Mouse (Mus musculus): ENCODE data around the gene Zer1. TPM values are rescaled to one million over a fixed set of nuclear protein-coding genes. Genes with fewer than 3 reads are reported as not detected.

Zer1 gene
- total and polyA plus RNA-seq, 2 experiments from 2014 or later: 10.3 to 70.2 TPM

GRCm38 (mm10) chr2:30067962-30068361, 56.4 kb downstream of the Zer1 start:
- 10% methylated on average over 7 of the region's 7 CpGs for WGBS
- peak overlapping the region; percentile 94 for H3K9ac ChIP-seq
- peaks cover 19% of the 10 kb centered on the region for H3K36me3 ChIP-seq (ENCODE audit: insufficient read depth)
- H3K4me1 ChIP-seq (ENCODE audit: insufficient read depth): peaks cover 4% of the 10 kb centered on the region; the same call in 1 of the 2 replicates
- ATAC-seq: no peak
- no peak overlapping the region; the same call in 1 of the 2 replicates for H3K27ac ChIP-seq (ENCODE audit: low read depth, low read length)
- no peak for DNase-seq
- H3K4me2 ChIP-seq (ENCODE audit: low read depth): peak overlapping the region; percentile 74
- TF ChIP-seq CTCF (IDR thresholded peaks at IDR 0.05; ENCODE audit: low read depth): no peak
- no peaks in the 10 kb centered on the region for H3K27me3 ChIP-seq (ENCODE audit: insufficient read depth, low read length)
- no peaks in the 10 kb centered on the region for H3K9me3 ChIP-seq (ENCODE audit: low read length)
- peak overlapping the region; percentile 99 for H3K4me3 ChIP-seq (ENCODE audit: low read depth, low read length)

DNA sequence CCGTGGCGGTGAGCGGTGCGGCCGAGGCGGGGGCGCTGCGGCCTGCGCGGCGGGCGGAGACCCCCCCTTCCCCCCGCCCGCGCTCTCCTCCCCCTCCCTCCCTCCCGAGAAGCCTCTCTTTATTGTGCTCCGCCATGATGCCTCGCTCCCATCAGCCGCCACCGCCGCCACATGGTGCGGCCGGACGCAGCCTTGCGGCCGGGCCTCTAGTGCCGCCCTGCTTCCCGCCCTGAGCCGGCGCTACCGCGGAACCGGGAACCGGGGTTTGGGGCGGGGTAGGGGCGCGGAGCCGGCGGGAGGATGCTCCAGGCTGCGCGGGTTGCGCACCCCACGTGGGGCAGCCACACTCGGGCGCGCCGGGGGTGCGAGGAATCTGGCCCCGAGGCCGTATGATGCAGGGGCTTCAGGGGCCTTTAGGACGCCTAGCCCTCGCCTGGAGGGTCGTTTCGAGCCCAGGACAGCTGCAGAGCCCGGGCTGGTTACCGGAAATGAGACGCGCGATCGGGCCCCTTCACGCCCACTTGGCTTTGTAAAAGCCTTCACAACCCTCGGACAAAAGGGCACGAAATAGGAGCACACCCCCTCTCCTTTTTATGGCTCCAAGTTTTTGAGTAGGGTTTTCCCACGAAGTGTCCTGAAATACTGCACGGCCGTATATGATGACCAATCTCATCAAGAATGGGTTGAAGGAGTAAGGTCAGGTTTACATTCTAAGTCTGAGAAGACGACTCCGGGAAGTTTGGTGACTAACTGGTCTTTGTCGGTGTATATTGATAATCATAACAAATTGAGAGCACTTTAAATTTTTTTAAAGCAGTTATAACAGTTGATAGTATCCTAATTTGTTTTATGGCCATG, 57.1 kb downstream of the Zer1 start:
- H3K9ac ChIP-seq: peak overlapping the region; percentile 94
- ATAC-seq (peak; percentile 47), DNase-seq (peak; percentile 64)
- H3K4me2 ChIP-seq (ENCODE audit: low read depth): peak overlapping the region; percentile 74
- H3K4me1 ChIP-seq (ENCODE audit: insufficient read depth): peaks cover 4% of the 10 kb centered on the region; the same call in 1 of the 2 replicates
- no peak for TF ChIP-seq CTCF (IDR thresholded peaks at IDR 0.05; ENCODE audit: low read depth)
- no peaks in the 10 kb centered on the region for H3K27me3 ChIP-seq (ENCODE audit: insufficient read depth, low read length)
- peak overlapping the region; percentile 99 for H3K4me3 ChIP-seq (ENCODE audit: low read depth, low read length)
- peaks cover 13% of the 10 kb centered on the region for H3K36me3 ChIP-seq (ENCODE audit: insufficient read depth)
- no peaks in the 10 kb centered on the region for H3K9me3 ChIP-seq (ENCODE audit: low read length)
- WGBS: 2% methylated on average over 50 of the region's 69 CpGs
- peak overlapping the region; percentile 95 for H3K27ac ChIP-seq (ENCODE audit: low read depth, low read length)

DNA sequence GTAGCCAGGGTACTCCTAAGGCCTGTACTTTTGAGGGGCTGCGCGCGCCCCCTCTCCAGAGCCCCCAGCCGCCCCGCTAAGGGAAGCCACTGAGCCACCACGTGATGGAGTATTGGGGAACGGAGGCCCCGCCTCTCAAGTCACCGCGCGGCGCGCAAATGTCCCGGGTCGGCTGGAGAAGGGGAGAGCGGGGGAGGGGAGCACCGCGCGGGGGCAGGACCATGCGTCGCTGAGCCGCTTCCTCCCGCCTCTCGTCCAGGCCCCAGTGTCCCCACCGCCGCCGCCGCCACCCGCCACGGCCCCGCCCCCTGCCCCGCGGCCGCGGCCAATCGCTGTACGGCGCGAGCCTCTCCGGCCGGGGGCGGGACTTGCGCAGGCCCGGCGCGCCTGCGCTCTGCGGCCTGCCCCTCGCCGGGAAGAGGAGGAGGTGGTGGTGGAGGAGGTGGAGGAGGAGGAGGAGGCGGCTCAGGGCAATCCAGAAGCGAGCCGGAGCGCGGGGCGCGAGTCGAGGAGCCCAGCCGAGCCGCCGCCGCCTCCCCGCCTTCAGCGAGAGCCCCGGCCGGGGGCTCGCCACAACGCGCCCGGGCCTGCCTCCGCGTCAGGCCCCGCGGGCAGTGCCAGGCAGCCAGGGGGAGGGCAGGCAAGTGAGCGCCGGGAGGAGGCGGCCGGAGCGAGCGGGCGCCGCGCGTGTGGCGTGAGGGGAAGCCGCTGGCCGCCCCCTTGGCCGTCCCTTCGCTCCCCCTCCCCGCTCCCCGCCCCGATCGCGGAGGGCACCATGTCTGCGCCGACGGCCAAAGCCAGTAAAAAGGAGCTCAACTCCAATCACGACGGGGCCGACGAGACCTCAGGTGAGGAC, 58.1 kb downstream of the Zer1 start:
- Histone ChIP-seq H3K27ac (ENCODE audit: low read depth, low read length) (peak overlapping the region; percentile 95), H3K27me3 (ENCODE audit: insufficient read depth, low read length) (no peaks in the 10 kb centered on the region), H3K4me2 (ENCODE audit: low read depth) (peak overlapping the region; percentile 74), H3K9ac (peak overlapping the region; percentile 94), H3K9me3 (ENCODE audit: low read length) (no peaks in the 10 kb centered on the region), H3K36me3 (ENCODE audit: insufficient read depth) (peaks cover 13% of the 10 kb centered on the region), H3K4me1 (ENCODE audit: insufficient read depth) (peaks cover 8% of the 10 kb centered on the region; the same call in 1 of the 2 replicates), H3K4me3 (ENCODE audit: low read depth, low read length) (peak overlapping the region; percentile 99)
- 3% methylated on average over 49 of the region's 101 CpGs for WGBS
- no peak for TF ChIP-seq CTCF (IDR thresholded peaks at IDR 0.05; ENCODE audit: low read depth)
- DNase-seq (peak; percentile 96), ATAC-seq (peak; percentile 95)

GRCm38 (mm10) chr2:30064298-30064697, 60.1 kb downstream of the Zer1 start:
- H3K4me2 ChIP-seq (ENCODE audit: low read depth): no peak overlapping the region
- 50% methylated on average over 3 of the region's 3 CpGs for WGBS

GRCm38 (mm10) chr2:30063791-30064190, 60.6 kb downstream of the Zer1 start:
- Histone ChIP-seq H3K27me3 (ENCODE audit: insufficient read depth, low read length) (no peaks in the 10 kb centered on the region), H3K9me3 (ENCODE audit: low read length) (no peaks in the 10 kb centered on the region), H3K4me1 (ENCODE audit: insufficient read depth) (peaks cover 8% of the 10 kb centered on the region; the same call in 1 of the 2 replicates), H3K9ac (no peak overlapping the region), H3K4me2 (ENCODE audit: low read depth) (peak overlapping the region; percentile 91), H3K4me3 (ENCODE audit: low read depth, low read length) (no peak overlapping the region), H3K27ac (ENCODE audit: low read depth, low read length) (no peak overlapping the region), H3K36me3 (ENCODE audit: insufficient read depth) (no peaks in the 10 kb centered on the region)
- no peak for ATAC-seq
- DNase-seq: no peak
- 11% methylated on average over 3 of the region's 3 CpGs for WGBS
- TF ChIP-seq CTCF (IDR thresholded peaks at IDR 0.05; ENCODE audit: low read depth): no peak

More at GRCm38 (mm10) chr2:30064298-30064697, 60.1 kb downstream of the Zer1 start:
- ATAC-seq (no peak), DNase-seq (no peak)
- no peak overlapping the region for H3K27ac ChIP-seq (ENCODE audit: low read depth, low read length)
- no peak overlapping the region for H3K9ac ChIP-seq
- H3K4me1 ChIP-seq (ENCODE audit: insufficient read depth): peaks cover 8% of the 10 kb centered on the region; the same call in 1 of the 2 replicates
- TF ChIP-seq CTCF (IDR thresholded peaks at IDR 0.05; ENCODE audit: low read depth): no peak
- H3K27me3 ChIP-seq (ENCODE audit: insufficient read depth, low read length): no peaks in the 10 kb centered on the region
- peaks cover under 1% of the 10 kb centered on the region; the same call in 1 of the 2 replicates for H3K36me3 ChIP-seq (ENCODE audit: insufficient read depth)
- no peak overlapping the region for H3K4me3 ChIP-seq (ENCODE audit: low read depth, low read length)
- no peaks in the 10 kb centered on the region for H3K9me3 ChIP-seq (ENCODE audit: low read length)

- Histone ChIP-seq H3K4me2 (ENCODE audit: low read depth) (peak overlapping the region; percentile 91), H3K4me3 (ENCODE audit: low read depth, low read length) (peak overlapping the region; percentile 47), H3K9me3 (ENCODE audit: low read length) (no peaks in the 10 kb centered on the region), H3K27me3 (ENCODE audit: insufficient read depth, low read length) (no peaks in the 10 kb centered on the region), H3K36me3 (ENCODE audit: insufficient read depth) (no peaks in the 10 kb centered on the region), H3K27ac (ENCODE audit: low read depth, low read length) (0 out of 2 replicates have a peak overlapping the region, but pooled peaks have one; percentile 69), H3K9ac (peak overlapping the region; percentile 57), H3K4me1 (ENCODE audit: insufficient read depth) (peaks cover 8% of the 10 kb centered on the region; the same call in 1 of the 2 replicates)
- no peak for ATAC-seq
- no peak for TF ChIP-seq CTCF (IDR thresholded peaks at IDR 0.05; ENCODE audit: low read depth)
- no peak for DNase-seq
- WGBS: 6% methylated on average over 8 of the region's 8 CpGs
Measured at GRCm38 (mm10) chr2:30063235-30063634, 61.1 kb downstream of the Zer1 start.
